Mouse (Mus musculus) ovary, postnatal 36 days (tissue): ENCODE measurements around the gene Chrm1.
"Not testable (repeated sequence)": the region's sequence is repeated elsewhere in the genome, so short reads cannot be mapped to it uniquely, and the experiment has no call there.

Experiments used
- DNase-seq: peaks from one replicate; pipeline ENCODE4 v3.0.0; 2022; ENCODE audit warnings: low spot score, mixed read lengths

The Chrm1 gene

DNA sequence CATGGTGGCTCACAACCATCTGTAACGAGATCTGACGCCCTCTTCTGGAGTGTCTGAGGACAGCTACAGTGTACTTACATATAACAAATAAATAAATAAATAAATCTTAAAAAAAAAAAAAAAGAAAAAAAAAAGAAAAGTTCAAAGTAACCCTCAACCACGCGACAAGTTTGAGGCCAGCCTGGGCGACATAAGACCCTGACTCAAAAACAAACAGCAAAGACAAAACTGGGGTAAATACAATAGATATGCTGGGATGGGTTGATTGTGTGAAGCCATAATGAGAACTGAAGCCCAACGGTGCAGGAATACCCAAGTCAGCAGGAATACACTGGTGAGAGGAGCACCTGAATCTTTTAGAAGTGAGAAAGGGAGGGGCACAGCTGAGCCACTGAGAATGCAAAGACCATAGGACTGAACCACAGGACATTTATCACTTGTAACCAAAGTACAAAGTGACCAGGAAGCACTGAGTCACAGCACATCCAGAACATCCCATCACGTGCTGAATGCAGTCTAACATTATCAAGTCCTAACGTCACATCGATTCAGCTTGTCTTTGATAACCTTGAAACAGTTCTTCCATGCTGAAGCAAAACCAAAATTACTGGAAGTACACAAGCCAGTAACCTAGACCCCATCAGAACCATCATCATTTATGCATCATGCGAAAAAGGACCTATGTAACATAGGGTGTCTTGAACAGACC is 53.3 kb downstream of the Chrm1 start:
- DNase-seq: no peak

DNA sequence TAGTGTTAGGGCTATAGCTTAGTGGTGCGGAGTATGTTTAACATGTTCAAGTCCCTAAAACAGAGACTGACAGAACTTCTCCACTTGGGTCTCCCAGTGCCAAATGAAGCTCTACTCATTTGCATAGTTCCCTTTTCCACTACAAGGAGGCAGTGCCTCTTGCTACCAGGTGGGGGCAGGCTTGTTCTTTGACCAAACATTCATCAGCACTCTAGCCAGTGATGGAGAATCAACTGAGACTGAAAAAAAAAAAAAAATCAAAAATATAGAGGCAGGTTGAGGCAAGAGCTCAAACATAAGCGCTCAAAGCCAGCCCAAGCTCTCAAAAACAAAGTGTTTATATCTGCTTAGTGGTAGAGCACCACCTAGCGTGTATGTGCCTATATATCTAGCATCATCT is 54.8 kb downstream of the Chrm1 start:
- peak; percentile 41 for DNase-seq

GRCm38 (mm10) chr19:8719037-8719436 is 55.4 kb downstream of the Chrm1 start:
- DNase-seq: not testable (repeated sequence)

- no peak for DNase-seq
These were observed 57.8 kb downstream of the Chrm1 start for GRCm38 (mm10) chr19:8721378-8721777.

GRCm38 (mm10) chr19:8722021-8722420 is 58.4 kb downstream of the Chrm1 start:
- no peak for DNase-seq

- DNase-seq: no peak
These were observed 58.9 kb downstream of the Chrm1 start for GRCm38 (mm10) chr19:8722559-8722906.

DNA sequence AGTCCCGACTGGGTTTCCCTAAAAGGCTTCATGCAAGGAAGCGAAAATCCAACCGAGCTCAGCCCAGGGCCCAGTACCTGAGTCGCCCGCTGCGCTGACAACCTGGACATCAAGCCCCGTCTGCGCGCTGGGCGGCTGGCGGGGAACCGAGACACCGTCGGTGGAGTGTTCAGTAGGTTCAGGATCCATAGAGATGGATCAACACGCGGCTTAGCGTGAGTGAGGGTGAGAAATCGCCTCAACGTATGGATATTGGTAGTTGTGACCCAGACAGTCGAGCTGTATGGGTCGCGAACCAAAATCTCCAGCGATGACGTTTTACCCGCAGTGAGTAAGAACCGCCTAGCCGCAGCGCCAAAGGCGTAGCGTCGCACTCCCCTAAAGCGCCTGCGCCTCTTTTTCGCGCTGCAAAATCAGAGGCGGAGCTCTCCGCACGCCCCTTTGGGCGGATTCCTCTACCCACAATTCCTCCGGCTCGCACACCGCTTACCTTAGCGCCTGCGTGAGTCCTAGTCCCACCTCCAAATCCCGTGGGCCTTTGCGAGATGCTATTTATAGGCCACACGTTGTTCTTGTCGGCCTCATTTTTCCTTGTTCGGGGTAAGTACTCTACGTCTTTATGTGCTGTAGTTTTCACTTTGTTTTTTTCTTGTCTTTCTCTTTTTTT is 59.5 kb downstream of the Chrm1 start, which contains the start of gene Slc3a2:
TSS of gene Slc3a2 (minus strand) at position 463 of the 667 bp plus-strand sequence.
- peak; percentile 94 for DNase-seq

DNA sequence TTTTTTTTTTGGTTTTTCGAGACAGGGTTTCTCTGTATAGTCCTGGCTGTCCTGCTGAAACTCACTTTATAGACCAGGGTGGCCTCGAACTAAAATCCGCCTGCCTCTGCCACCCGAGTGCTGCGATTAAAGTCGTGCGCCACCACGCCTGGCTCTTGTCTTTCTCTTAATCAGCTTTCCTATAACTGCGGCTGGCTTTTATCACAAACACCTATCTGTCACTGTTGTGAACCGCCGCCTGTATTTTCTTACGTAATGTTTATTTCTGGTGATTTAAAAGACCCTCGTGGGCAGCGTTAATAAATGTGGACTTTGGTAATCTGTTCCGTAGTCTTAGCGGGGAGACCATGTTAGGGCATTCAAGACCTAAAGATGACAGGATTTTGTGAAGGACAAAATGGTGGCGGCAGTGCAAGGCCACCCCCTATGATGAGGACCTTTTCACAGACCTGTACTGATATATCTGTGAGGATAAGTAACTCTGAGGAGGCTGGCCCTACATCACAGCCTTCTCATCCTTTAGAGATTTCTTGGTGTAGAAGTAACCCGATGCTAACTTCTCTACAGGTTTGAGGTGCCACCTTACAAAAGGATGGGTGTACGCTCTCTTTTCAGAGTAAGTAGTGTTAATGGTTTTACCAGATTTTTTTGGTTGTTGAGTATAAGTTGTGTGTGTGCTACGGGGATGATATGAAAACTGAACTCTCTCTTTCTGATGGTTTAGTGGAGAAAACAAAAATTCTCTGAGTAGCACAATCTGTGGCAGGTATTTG is 60.2 kb downstream of the Chrm1 start:
- no peak for DNase-seq

DNA sequence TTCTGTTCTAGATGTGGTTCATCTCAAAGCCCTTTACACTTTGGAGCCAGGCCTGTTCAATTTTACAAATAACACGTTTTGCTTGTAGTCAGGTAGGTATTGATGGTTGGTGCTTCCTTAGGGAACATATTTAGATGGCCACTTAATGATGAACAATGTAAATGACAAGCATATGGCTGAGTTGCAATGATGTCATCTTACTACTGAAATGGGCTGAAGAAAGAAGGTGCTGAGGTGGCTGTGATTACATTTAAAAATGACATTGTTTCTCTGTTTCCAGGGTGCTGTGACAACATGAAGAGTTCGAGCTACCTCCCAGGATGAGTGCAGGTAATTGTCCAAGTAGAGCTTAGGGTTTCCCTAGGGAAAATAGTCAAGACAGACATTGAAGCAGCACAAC is 60.8 kb downstream of the Chrm1 start:
- no peak for DNase-seq

DNA sequence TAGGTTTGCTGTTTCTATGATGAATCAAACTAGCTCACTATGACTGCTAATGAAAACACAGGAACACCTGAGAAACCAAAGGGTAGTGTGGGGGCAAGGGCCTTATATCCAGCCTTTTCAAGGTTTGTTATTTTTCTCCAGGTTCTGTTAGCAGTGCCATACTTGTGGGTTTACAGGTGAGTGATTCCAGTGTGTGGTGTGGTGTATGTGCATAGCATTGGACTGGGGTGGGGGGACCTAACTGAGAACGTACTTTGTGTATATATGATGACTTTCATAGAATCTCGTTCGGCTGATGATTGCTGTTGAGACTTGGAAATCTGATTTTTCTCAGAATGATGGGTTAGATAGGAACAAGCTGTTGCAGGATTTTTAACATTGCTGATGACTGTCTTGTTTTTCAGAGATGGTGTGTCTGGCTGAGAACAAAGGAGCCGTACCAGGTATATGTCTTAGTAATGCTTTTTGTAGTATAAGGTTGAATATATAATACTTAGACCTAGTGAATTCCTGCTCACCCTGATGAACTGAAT is 61.6 kb downstream of the Chrm1 start:
- no peak for DNase-seq

GRCm38 (mm10) chr19:8726609-8727390 is 63.2 kb downstream of the Chrm1 start:
- DNase-seq: no peak

GRCm38 (mm10) chr19:8727495-8728114 is 64.0 kb downstream of the Chrm1 start:
- no peak for DNase-seq

GRCm38 (mm10) chr19:8728335-8729099 is 64.9 kb downstream of the Chrm1 start:
- not testable (repeated sequence) for DNase-seq
